Comparison of ENCODE assay signal across 13 mouse cellular contexts in genomic region chr12:25926367-25926766, GRCm38 (mm10).
DNase-seq lines count a peak whose midpoint lies in the region; ATAC-seq lines count a peak whose summit lies in the region.
"Had no signal": no experiment of that assay in that cellular context is flagged by ENCODE, and none has a peak within 500 bp of the region (broad histone marks: within the 10 kb centered on the region; RNA-seq: fewer than 3 reads in every experiment).

No protein-coding gene starts in this region.

- H3K9ac ChIP-seq in neural tube, embryonic 13.5 days, result no peak overlapping the region
- H3K9ac ChIP-seq in heart, embryonic 12.5 days, result no peak overlapping the region
- H3K9ac ChIP-seq: lung, embryonic 15.5 days had no signal

- H3K4me3 ChIP-seq in neural tube, embryonic 13.5 days, result no peak overlapping the region
- H3K4me3 ChIP-seq in heart, embryonic 12.5 days, result no peak overlapping the region
- H3K4me3 ChIP-seq: erythroblast, embryonic 14.5 days; heart, embryonic 10.5 days; lung, embryonic 15.5 days had no signal

- peaks cover 15% of the 10 kb centered on the region for H3K4me1 ChIP-seq in neural tube, embryonic 13.5 days (replicated peaks)
- no peaks in the 10 kb centered on the region for H3K4me1 ChIP-seq in heart, embryonic 12.5 days (replicated peaks)
- H3K4me1 ChIP-seq: heart, embryonic 10.5 days; lung, embryonic 15.5 days had no signal

- H3K36me3 ChIP-seq in neural tube, embryonic 13.5 days, result no peaks in the 10 kb centered on the region
- H3K36me3 ChIP-seq in heart, embryonic 12.5 days, result no peaks in the 10 kb centered on the region
- H3K36me3 ChIP-seq: heart, embryonic 10.5 days; lung, embryonic 15.5 days had no signal

- peak; percentile 74 for ATAC-seq in neural tube, embryonic 13.5 days (ENCODE audit: low read depth)
- no peak for ATAC-seq in heart, embryonic 12.5 days (ENCODE audit: insufficient number of reproducible peaks, low FRiP score)

- WGBS in neural tube, embryonic 13.5 days, result 8% methylated on average over 5 of the region's 5 CpGs
- 64% methylated on average over 5 of the region's 5 CpGs for WGBS in heart, embryonic 12.5 days

- DNase-seq in heart, adult 11 months, result peak; percentile 50
- no peak for DNase-seq in heart, adult 18-20 months
- DNase-seq in neural tube, embryonic 10.5 days (ENCODE audit: extremely low spot score, low spot score), result no peak
- peak; percentile 52 for DNase-seq in layer of hippocampus, adult 9-11 months
- DNase-seq in thymus, postnatal 14 days, result no peak
- no peak for DNase-seq in adrenal gland, postnatal 10 days
- DNase-seq: adrenal gland, postnatal 25 days; cerebellum, postnatal 25 days had no signal

- no peak overlapping the region for H3K4me2 ChIP-seq in neural tube, embryonic 13.5 days
- H3K4me2 ChIP-seq in heart, embryonic 12.5 days, result no peak overlapping the region
- H3K4me2 ChIP-seq: lung, embryonic 15.5 days had no signal

- no peaks in the 10 kb centered on the region for H3K9me3 ChIP-seq in neural tube, embryonic 13.5 days
- H3K9me3 ChIP-seq in heart, embryonic 12.5 days (replicated peaks), result 0 out of 2 replicates have a peak, but pooled peaks cover 2% of the 10 kb centered on the region
- H3K9me3 ChIP-seq: heart, embryonic 10.5 days; lung, embryonic 15.5 days had no signal

- H3K27ac ChIP-seq in neural tube, embryonic 13.5 days (replicated peaks), result peak overlapping the region; percentile 76
- H3K27ac ChIP-seq in heart, embryonic 12.5 days (ENCODE audit: poor library complexity, severe bottlenecking), result no peak overlapping the region
- H3K27ac ChIP-seq: heart, embryonic 10.5 days; lung, embryonic 15.5 days had no signal

- H3K27me3 ChIP-seq in neural tube, embryonic 13.5 days, result no peaks in the 10 kb centered on the region
- no peaks in the 10 kb centered on the region for H3K27me3 ChIP-seq in heart, embryonic 12.5 days (replicated peaks)
- H3K27me3 ChIP-seq: lung, embryonic 15.5 days had no signal

Comparison
In these comparisons a context has a peak if more than half of its experiments do, and no peak if none do; other contexts are left out.
1. DNase-seq: peak in heart, adult 11 months (single experiment) and layer of hippocampus, adult 9-11 months (single experiment); none in heart, adult 18-20 months (0 of 2), neural tube, embryonic 10.5 days (single experiment), thymus, postnatal 14 days (single experiment) and adrenal gland, postnatal 10 days (single experiment).